Mouse (Mus musculus) liver, embryonic 14.5 days (tissue): ENCODE data around the gene E130114P18Rik. TPM values are rescaled to one million over a fixed set of nuclear protein-coding genes. Genes with fewer than 3 reads are reported as not detected.

Experiments
- ATAC-seq: fragments of 200-750 bp; cut with Nextera tagmentation; 2 replicates; pipeline ENCODE4 v1.8.0; 2017; ENCODE audit warnings: moderate number of reproducible peaks, mild to moderate bottlenecking, moderate library complexity; ENCODE audit not compliant: insufficient read depth
- DNase-seq, 3 experiments: peaks; one replicate each; pipeline ENCODE4 v3.0.0-alpha.2; 2012 to 2013; ENCODE audit warnings: low read depth in 3 of 3, low spot score in 3 of 3
- H3K27ac ChIP-seq: fragments of 300-500 bp; sonication (generic); 2 replicates; pipeline ENCODE4 v1.5.1; 2014; ENCODE audit warnings: moderate library complexity, mild to moderate bottlenecking, control low read depth, inconsistent platforms
- H3K27me3 ChIP-seq: fragments of 300-500 bp; sonication (generic); 2 replicates; pipeline ENCODE4 v1.6.1; 2014; ENCODE audit warnings: mild to moderate bottlenecking, low read length, moderate library complexity; ENCODE audit not compliant: control insufficient read depth, insufficient read depth
- H3K36me3 ChIP-seq: fragments of 300-500 bp; sonication (generic); replicated peaks from 2 replicates; pipeline ENCODE4 v1.6.1; 2014; ENCODE audit warnings: low read depth; ENCODE audit not compliant: control insufficient read depth, insufficient read depth
- H3K4me1 ChIP-seq, 2 experiments: fragments of 200-500 bp in 1 of 2; fragments of 300-500 bp in 1 of 2; sonication (generic) in 1 of 2; replicated peaks; 2 replicates each; pipeline ENCODE4 v1.6.1; 2012 to 2014; ENCODE audit warnings: antibody characterized with exemption in 1 of 2, inconsistent platforms in 1 of 2, low read length in 1 of 2; ENCODE audit not compliant: control insufficient read depth in 2 of 2, insufficient read depth in 2 of 2
- H3K4me2 ChIP-seq: fragments of 300-500 bp; sonication (generic); 2 replicates; pipeline ENCODE4 v1.6.1; 2014; ENCODE audit warnings: low read depth, mild to moderate bottlenecking, control low read depth, moderate library complexity
- H3K4me3 ChIP-seq, 2 experiments: fragments of 200-500 bp in 1 of 2; fragments of 300-500 bp in 1 of 2; sonication (generic) in 1 of 2; 2 replicates each; pipeline ENCODE4 v1.5.1; 2012 to 2014; ENCODE audit warnings: low read depth in 2 of 2, low read length in 2 of 2, mild to moderate bottlenecking in 2 of 2, control low read depth in 1 of 2, inconsistent platforms in 1 of 2, moderate library complexity in 1 of 2; ENCODE audit not compliant: insufficient read depth in 1 of 2
- H3K9ac ChIP-seq: fragments of 300-500 bp; sonication (generic); replicated peaks from 2 replicates; pipeline ENCODE4 v1.6.1; 2014; ENCODE audit warnings: mild to moderate bottlenecking, control low read depth, moderate library complexity
- H3K9me3 ChIP-seq: fragments of 300-500 bp; sonication (generic); 2 replicates; pipeline ENCODE4 v1.6.1; 2016; ENCODE audit warnings: low read length, mixed read lengths; ENCODE audit not compliant: control insufficient read depth
- CTCF ChIP-seq: IDR thresholded peaks from 2 replicates; pipeline ENCODE4 v1.5.1; 2016; ENCODE audit warnings: antibody characterized with exemption, low read depth, control low read depth
- EP300 ChIP-seq: IDR thresholded peaks from 2 replicates; pipeline ENCODE4 v1.6.1; 2016; ENCODE audit warnings: antibody characterized with exemption, low read depth
- WGBS: fragments of 180-500 bp; shearing (Covaris S2); extraction: QIAGEN DNeasy Blood & Tissue Kit; methylation state at CpG from one replicate; pipeline ENCODE4 v1.1.7; 2014; ENCODE audit not compliant: insufficient replicate concordance; 5-methylcytosine and 5-hydroxymethylcytosine counted together
- polyA plus RNA-seq, 2 experiments: library from polyadenylated mRNA; depleted of rRNA in 1 of 2; stranded (reverse) in 1 of 2; unstranded in 1 of 2; fragments of >200 nt; fragmentation: Nextera tagmentation in 1 of 2; extraction: Ambion mirVana in 1 of 2; gene quantifications; 2 replicates each; pipeline versions ENCODE4 v1.2.1 to v1.2.3; 2012 to 2014

Gene E130114P18Rik
- polyA plus RNA-seq, 2 experiments, result not detected

GRCm38 (mm10) chr4:97750401-97750800 lies 27.5 kb downstream of the E130114P18Rik start:
- ATAC-seq (no peak), DNase-seq (no peak)
- WGBS, result 21% methylated on average over 4 of the region's 4 CpGs
- TF ChIP-seq EP300 (no peak), CTCF (no peak)
- no peak overlapping the region for H3K9ac ChIP-seq
- H3K4me1 ChIP-seq, result no peaks in the 10 kb centered on the region; a peak in 1 of 4 replicates
- H3K27me3 ChIP-seq, result peaks cover 23% of the 10 kb centered on the region
- H3K4me2 ChIP-seq, result no peak overlapping the region
- H3K36me3 ChIP-seq, result no peaks in the 10 kb centered on the region
- H3K9me3 ChIP-seq, result no peaks in the 10 kb centered on the region
- H3K4me3 ChIP-seq, result no peak overlapping the region
- no peak overlapping the region for H3K27ac ChIP-seq

- TF ChIP-seq CTCF (no peak), EP300 (no peak)
- Histone ChIP-seq H3K36me3 (no peaks in the 10 kb centered on the region), H3K27me3 (peaks cover 8% of the 10 kb centered on the region; the same call in 1 of the 2 replicates), H3K9me3 (no peaks in the 10 kb centered on the region), H3K4me1 (no peaks in the 10 kb centered on the region; a peak in 1 of 4 replicates), H3K4me2 (peak overlapping the region; percentile 53), H3K27ac (no peak overlapping the region), H3K9ac (no peak overlapping the region), H3K4me3 (peak overlapping the region; percentile 13 to 28; a peak in 2 of 4 replicates)
- WGBS, result 8% methylated on average over 19 of the region's 19 CpGs
- DNase-seq, result no peak
- ATAC-seq, result no peak
These were observed 31.6 kb downstream of the E130114P18Rik start for GRCm38 (mm10) chr4:97746106-97746900.

GRCm38 (mm10) chr4:97745296-97746105 lies 32.4 kb downstream of the E130114P18Rik start:
- DNase-seq (peak in 2 of 3 experiments; percentile 11 to 13), ATAC-seq (no peak)
- no peaks in the 10 kb centered on the region for H3K4me1 ChIP-seq
- H3K4me3 ChIP-seq, result peak overlapping the region; percentile 13 to 28; a peak in 2 of 4 replicates
- 7% methylated on average over 32 of the region's 32 CpGs for WGBS
- H3K9me3 ChIP-seq, result no peaks in the 10 kb centered on the region
- TF ChIP-seq EP300 (no peak), CTCF (peak; percentile 73)
- peak overlapping the region; percentile 53 for H3K4me2 ChIP-seq
- peaks cover 8% of the 10 kb centered on the region; the same call in 1 of the 2 replicates for H3K27me3 ChIP-seq
- no peak overlapping the region for H3K9ac ChIP-seq
- H3K27ac ChIP-seq, result no peak overlapping the region
- H3K36me3 ChIP-seq, result no peaks in the 10 kb centered on the region

- DNase-seq, result no peak
These were observed 33.9 kb downstream of the E130114P18Rik start for GRCm38 (mm10) chr4:97743932-97744331.

GRCm38 (mm10) chr4:97733392-97733791 lies 44.5 kb downstream of the E130114P18Rik start:
- no peaks in the 10 kb centered on the region for H3K36me3 ChIP-seq
- DNase-seq (no peak), ATAC-seq (no peak)
- WGBS, result 21% methylated on average over 1 of the region's 1 CpGs
- H3K27me3 ChIP-seq, result no peaks in the 10 kb centered on the region
- no peak overlapping the region for H3K9ac ChIP-seq
- H3K4me3 ChIP-seq, result no peak overlapping the region
- no peak for TF ChIP-seq CTCF
- TF ChIP-seq EP300, result no peak
- 0 out of 4 replicates have a peak, but pooled peaks cover 0 to 3% of the 10 kb centered on the region in 2 experiments for H3K4me1 ChIP-seq
- H3K4me2 ChIP-seq, result no peak overlapping the region
- H3K9me3 ChIP-seq, result no peaks in the 10 kb centered on the region
- no peak overlapping the region for H3K27ac ChIP-seq

More at GRCm38 (mm10) chr4:97743932-97744331, 33.9 kb downstream of the E130114P18Rik start:
- Histone ChIP-seq H3K27me3 (peaks cover 8% of the 10 kb centered on the region; the same call in 1 of the 2 replicates), H3K36me3 (no peaks in the 10 kb centered on the region), H3K9ac (no peak overlapping the region), H3K4me3 (no peak overlapping the region), H3K4me2 (no peak overlapping the region), H3K27ac (no peak overlapping the region), H3K4me1 (no peaks in the 10 kb centered on the region), H3K9me3 (no peaks in the 10 kb centered on the region)
- TF ChIP-seq EP300, result no peak
- no peak for TF ChIP-seq CTCF
- WGBS, result 53% methylated on average over 5 of the region's 5 CpGs
- ATAC-seq, result no peak
